ENCODE assay signal across 9 mouse cellular contexts in the genomic region with DNA sequence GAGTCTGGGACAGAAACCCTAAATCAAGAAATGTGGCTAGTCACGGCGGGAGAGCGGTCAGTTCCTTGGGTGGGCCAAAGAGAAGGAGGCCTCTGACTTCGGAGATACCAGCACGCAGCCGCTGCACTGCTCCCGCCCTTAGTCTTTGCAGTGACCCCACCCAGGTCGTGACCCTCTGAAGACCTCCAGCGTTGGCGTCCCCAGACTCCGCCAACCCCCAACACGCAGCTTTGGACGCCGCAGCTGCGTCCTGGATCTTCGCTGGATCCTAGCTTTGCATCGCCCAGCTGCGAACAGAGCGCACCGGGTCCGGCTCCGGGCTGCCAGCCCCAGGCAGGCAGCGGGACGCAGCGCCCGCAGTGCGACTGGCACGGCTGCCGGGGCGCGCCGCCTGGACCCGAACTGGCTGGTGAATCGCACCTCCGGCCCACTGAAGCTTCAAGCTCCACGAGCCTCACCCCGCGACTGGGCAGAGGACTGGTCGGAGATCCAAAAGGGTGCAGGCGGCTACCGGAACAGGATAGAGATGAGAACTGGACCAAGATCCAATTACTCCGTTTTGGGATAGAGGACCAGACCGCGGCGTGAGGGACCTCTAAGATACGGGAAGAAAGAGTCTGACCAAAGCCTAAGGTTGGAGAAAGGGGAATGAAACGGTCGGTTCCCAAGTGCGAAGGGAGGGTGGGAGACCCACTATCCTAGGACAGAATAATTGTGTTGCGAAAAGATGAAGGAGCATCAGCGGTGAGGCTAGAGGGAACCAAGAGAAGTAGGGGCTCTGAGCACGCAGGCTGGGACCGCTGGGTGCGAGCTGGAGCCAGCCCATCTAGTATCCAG. TPM values are rescaled to one million over a fixed set of nuclear protein-coding genes. Genes with fewer than 3 reads are reported as not detected.
DNase-seq lines count a peak whose midpoint lies in the region; ATAC-seq lines count a peak whose summit lies in the region.
"Had no signal": no experiment of that assay in that cellular context is flagged by ENCODE, and none has a peak within 500 bp of the region (broad histone marks: within the 10 kb centered on the region; RNA-seq: fewer than 3 reads in every experiment).

No protein-coding gene starts in this region.

- no peaks in the 10 kb centered on the region for H3K36me3 ChIP-seq in hindbrain, embryonic 16.5 days (ENCODE audit: control insufficient read depth, insufficient read depth, low read length)
- H3K36me3 ChIP-seq in midbrain, embryonic 16.5 days (ENCODE audit: control insufficient read depth, insufficient read depth, low read length): no peaks in the 10 kb centered on the region

- H3K4me1 ChIP-seq in hindbrain, embryonic 16.5 days (ENCODE audit: control insufficient read depth, insufficient read depth, low read depth, low read length): peaks cover 15% of the 10 kb centered on the region
- H3K4me1 ChIP-seq in midbrain, embryonic 16.5 days (ENCODE audit: control insufficient read depth, insufficient read depth, low read length): peaks cover 15% of the 10 kb centered on the region

- peaks cover 9% of the 10 kb centered on the region for H3K27me3 ChIP-seq in hindbrain, embryonic 16.5 days (replicated peaks; ENCODE audit: control insufficient read depth, insufficient read depth, low read length)
- peaks cover 5% of the 10 kb centered on the region for H3K27me3 ChIP-seq in midbrain, embryonic 16.5 days (ENCODE audit: control insufficient read depth, insufficient read depth, low read depth, low read length)

- ATAC-seq in hindbrain, embryonic 16.5 days: no peak; the same call in 1 of the 2 replicates
- peak; percentile 22; the same call in 1 of the 2 replicates for ATAC-seq in midbrain, embryonic 16.5 days
- ATAC-seq in erythroblast, adult 5-6 weeks (replicated peaks; ENCODE audit: low FRiP score, poor library complexity, severe bottlenecking): no peak

- H3K4me3 ChIP-seq in hindbrain, embryonic 16.5 days (ENCODE audit: low read length): peak overlapping the region; percentile 81
- H3K4me3 ChIP-seq in midbrain, embryonic 16.5 days (ENCODE audit: low read depth, low read length): peak overlapping the region; percentile 58

- no peaks in the 10 kb centered on the region for H3K9me3 ChIP-seq in hindbrain, embryonic 16.5 days (ENCODE audit: control insufficient read depth, low read length)
- H3K9me3 ChIP-seq in midbrain, embryonic 16.5 days (replicated peaks; ENCODE audit: control insufficient read depth, low read length, poor library complexity, severe bottlenecking): no peaks in the 10 kb centered on the region

- DNase-seq in layer of hippocampus, postnatal 10 days (ENCODE audit: low spot score in 2 of 2): peak; percentile 33 to 44
- DNase-seq in layer of hippocampus, adult 18-20 months (ENCODE audit: low spot score in 2 of 2): no peak
- peak; percentile 63 for DNase-seq in brain, adult 2 months (ENCODE audit: low read depth, low spot score)
- peak; percentile 54 for DNase-seq in embryo, embryonic 9.5 days (ENCODE audit: extremely low spot score)
- no peak for DNase-seq in adipocyte (ENCODE audit: low spot score)

- peak overlapping the region; percentile 72 for H3K4me2 ChIP-seq in hindbrain, embryonic 16.5 days (ENCODE audit: low read length)
- H3K4me2 ChIP-seq in midbrain, embryonic 16.5 days (ENCODE audit: low read length): peak overlapping the region; percentile 74

- H3K9ac ChIP-seq in hindbrain, embryonic 16.5 days (ENCODE audit: low read depth, low read length): peak overlapping the region; percentile 79
- peak overlapping the region; percentile 63 for H3K9ac ChIP-seq in midbrain, embryonic 16.5 days (ENCODE audit: low read depth, low read length)

- H3K27ac ChIP-seq in hindbrain, embryonic 16.5 days (ENCODE audit: low read depth, low read length): no peak overlapping the region
- H3K27ac ChIP-seq in midbrain, embryonic 16.5 days (ENCODE audit: low read length): no peak overlapping the region

- WGBS in hindbrain, embryonic 16.5 days: under 1% methylated on average over 50 of the region's 54 CpGs
- WGBS in midbrain, embryonic 16.5 days: under 1% methylated on average over 52 of the region's 54 CpGs

RNA-seq across cellular contexts. Expression of a gene that starts 1.0 kb away (rescaled TPM):
- 10 to 100 TPM; 23.2 to 24.5 TPM for total RNA-seq in layer of hippocampus, postnatal 10 days (2021)
- 10 to 100 TPM; 30.8 to 32.0 TPM for total RNA-seq in layer of hippocampus, adult 18-20 months (2021)
- 4.6 and 5.2 TPM in 2 replicates for polyA plus RNA-seq in hindbrain, embryonic 16.5 days (2015; fragmentation: Nextera tagmentation; extraction: Ambion mirVana)
- polyA plus RNA-seq in midbrain, embryonic 16.5 days (2015; fragmentation: Nextera tagmentation; extraction: Ambion mirVana): 4.0 and 4.9 TPM in 2 replicates
- not detected in 2 replicates for total RNA-seq in erythroblast, adult 5-6 weeks (2015; ENCODE audit: low replicate concordance)
- total RNA-seq in erythroblast, adult 5-6 weeks (2017; ENCODE audit: low replicate concordance): 0.42 and 0.68 TPM in 2 replicates
- total RNA-seq: liver, adult 2 months had no signal

RNA-seq across cellular contexts. Expression of a gene that starts 1.2 kb away (rescaled TPM):
- under 1 TPM; 0.23 to 0.40 TPM for total RNA-seq in layer of hippocampus, postnatal 10 days (2021)
- total RNA-seq in layer of hippocampus, adult 18-20 months (2021): under 1 TPM; 0.36 to 0.42 TPM
- 0.19 TPM in 1 of 2 replicates, not detected in the other for polyA plus RNA-seq in hindbrain, embryonic 16.5 days (2015; fragmentation: Nextera tagmentation; extraction: Ambion mirVana)
- polyA plus RNA-seq in midbrain, embryonic 16.5 days (2015; fragmentation: Nextera tagmentation; extraction: Ambion mirVana): 0.10 and 0.16 TPM in 2 replicates
- total RNA-seq in erythroblast, adult 5-6 weeks (2015; ENCODE audit: low replicate concordance): not detected in 2 replicates
- not detected in 2 replicates for total RNA-seq in erythroblast, adult 5-6 weeks (2017; ENCODE audit: low replicate concordance)
- total RNA-seq: liver, adult 2 months had no signal
- polyA plus RNA-seq: liver, adult 2 months had no signal

RNA-seq across cellular contexts. Expression of a gene that starts 48.9 kb away (rescaled TPM):
- total RNA-seq in layer of hippocampus, postnatal 10 days (2021): 10 to 100 TPM; 85.3 to 98.4 TPM
- 10 to 100 TPM; 76.8 to 82.1 TPM for total RNA-seq in layer of hippocampus, adult 18-20 months (2021)
- 132 and 139 TPM in 2 replicates for polyA plus RNA-seq in hindbrain, embryonic 16.5 days (2015; fragmentation: Nextera tagmentation; extraction: Ambion mirVana)
- polyA plus RNA-seq in midbrain, embryonic 16.5 days (2015; fragmentation: Nextera tagmentation; extraction: Ambion mirVana): 127 and 131 TPM in 2 replicates
- 32.8 and 33.4 TPM in 2 replicates for total RNA-seq in erythroblast, adult 5-6 weeks (2015; ENCODE audit: low replicate concordance)
- 38.6 and 38.8 TPM in 2 replicates for total RNA-seq in erythroblast, adult 5-6 weeks (2017; ENCODE audit: low replicate concordance)

Comparison
In these comparisons a context has a peak if more than half of its experiments do, and no peak if none do; other contexts are left out.
1. DNase-seq: peak in layer of hippocampus, postnatal 10 days (2 of 2), brain, adult 2 months (single experiment) and embryo, embryonic 9.5 days (single experiment); none in layer of hippocampus, adult 18-20 months (0 of 2) and adipocyte (single experiment).
2. RNA of a gene that starts 1.0 kb away (total RNA-seq): 30.8 to 32.0 TPM in layer of hippocampus, adult 18-20 months and 23.2 to 24.5 TPM in layer of hippocampus, postnatal 10 days; 0.42 to 0.68 TPM in erythroblast, adult 5-6 weeks; every median in the first group is over 10 times any median in the second.